Mouse (Mus musculus) gastrocnemius, adult 8-10 months (tissue): ENCODE data around the gene Mymx. TPM values are rescaled to one million over a fixed set of nuclear protein-coding genes. Genes with fewer than 3 reads are reported as not detected.
A peak's percentile ranks its signal among the peaks of the same experiment; 100 is the strongest.
"Not testable (repeated sequence)": the region's sequence is repeated elsewhere in the genome, so short reads cannot be mapped to it uniquely, and the experiment has no call there.

Source experiments
- DNase-seq, 2 experiments: peaks; one replicate each; pipeline ENCODE4 v3.0.0; 2022; ENCODE audit warnings: low spot score in 2 of 2
- total RNA-seq, 4 experiments: library from RNA; stranded (reverse); gene quantifications; 2 replicates each; pipeline ENCODE4 v1.2.4; 2022

Gene Mymx
- not detected for total RNA-seq

- no peak for DNase-seq
Observed at GRCm38 (mm10) chr17:45601877-45602304, at the start of gene Mymx. Mymx (minus strand) TSS chr17:45602102.

- no peak for DNase-seq
Observed at GRCm38 (mm10) chr17:45644185-45644584, 42.3 kb upstream of the Mymx start.

GRCm38 (mm10) chr17:45642701-45643100, 40.8 kb upstream of the Mymx start:
- peak; percentile 35 to 45 for DNase-seq

DNA sequence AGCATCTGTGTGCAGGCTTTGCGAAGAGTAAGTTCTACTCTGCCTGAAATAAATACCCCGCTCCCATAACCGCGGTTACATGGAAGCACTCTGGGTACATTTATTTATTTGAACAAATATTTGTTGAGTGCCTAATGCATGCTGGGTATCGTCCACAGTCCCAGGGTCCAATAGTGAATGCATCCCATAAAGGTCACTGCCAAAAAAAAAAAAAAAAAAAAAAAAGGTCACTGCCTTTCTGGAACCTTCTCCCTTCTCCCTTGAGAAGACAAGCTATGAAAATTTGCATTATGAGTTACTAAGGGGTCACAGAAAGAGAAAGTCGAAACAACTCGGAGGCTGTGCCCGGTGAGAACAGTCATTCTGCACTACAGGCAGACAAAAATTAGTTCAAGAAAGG, 40.1 kb upstream of the Mymx start:
- DNase-seq, result no peak

GRCm38 (mm10) chr17:45638596-45639295, 36.8 kb upstream of the Mymx start:
- DNase-seq, result no peak

- no peak for DNase-seq
Observed at GRCm38 (mm10) chr17:45634033-45634432, 32.1 kb upstream of the Mymx start.

DNA sequence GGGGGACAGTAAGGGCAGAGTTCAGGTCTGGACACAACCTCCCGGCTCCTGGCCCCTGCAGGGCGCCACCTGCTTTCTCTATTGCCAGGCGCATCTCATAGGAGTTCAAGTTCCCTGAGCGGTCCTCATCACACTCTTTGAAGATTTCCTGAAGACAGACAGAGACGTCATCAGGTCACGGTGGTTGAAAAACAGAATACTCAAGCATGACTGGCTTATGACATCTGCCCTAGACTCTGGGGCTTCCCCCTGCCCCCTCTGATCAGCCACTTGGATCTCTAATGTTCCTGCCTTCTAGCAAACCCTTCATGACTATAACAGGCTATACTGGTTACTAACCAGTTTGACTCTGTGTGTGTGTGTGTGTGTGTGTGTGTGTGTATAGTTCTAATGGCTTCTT, 30.0 kb upstream of the Mymx start:
- DNase-seq, result no peak

GRCm38 (mm10) chr17:45630992-45631391, 29.1 kb upstream of the Mymx start:
- no peak for DNase-seq

GRCm38 (mm10) chr17:45629861-45630694, 28.2 kb upstream of the Mymx start:
- DNase-seq, result peak; percentile 49

DNA sequence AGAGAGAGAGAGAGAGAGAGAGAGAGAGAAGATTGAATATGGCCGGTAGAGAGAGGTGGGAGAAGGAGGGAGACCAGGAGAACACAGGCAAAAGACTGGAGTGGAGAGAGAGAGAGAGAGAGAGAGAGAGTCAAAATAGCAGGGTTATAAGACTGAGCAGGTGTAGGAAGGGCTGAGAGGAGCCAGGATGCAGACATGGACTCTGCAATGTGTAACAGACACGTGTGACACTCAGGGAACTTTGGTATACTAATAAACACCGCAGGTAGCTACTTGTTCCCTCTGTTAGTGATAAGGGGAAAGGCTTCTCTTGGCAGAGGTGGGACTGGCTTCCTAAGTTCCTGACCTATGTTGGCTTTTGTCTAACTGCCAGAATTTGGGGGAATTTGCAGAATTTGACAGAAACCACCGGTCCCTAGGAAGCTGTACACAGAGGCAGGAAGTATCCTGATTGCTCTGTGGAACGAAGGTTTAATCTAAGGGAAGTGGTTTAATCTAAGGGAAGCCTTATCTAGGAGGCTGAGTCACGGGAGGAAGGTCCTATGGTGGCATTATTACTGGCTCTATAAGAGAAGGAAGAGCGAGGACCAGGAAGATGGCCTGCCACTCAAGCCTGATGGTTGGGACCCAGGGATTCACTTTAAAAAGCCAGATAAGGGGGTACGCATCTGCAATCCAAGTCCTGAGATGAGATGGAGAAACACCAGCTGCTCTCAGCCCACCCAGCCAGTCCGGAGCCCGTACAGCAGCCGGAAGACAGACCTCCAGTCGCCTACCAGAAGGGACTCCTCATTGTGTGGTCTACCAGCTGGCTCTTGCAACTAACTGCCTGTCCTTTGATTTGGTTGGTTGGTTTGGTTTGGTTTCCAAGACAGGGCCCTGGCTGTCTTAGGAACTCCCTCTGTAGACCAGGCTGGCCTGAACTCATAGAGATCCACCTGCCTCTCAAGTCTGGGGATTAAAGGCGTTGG, 27.3 kb upstream of the Mymx start:
- no peak for DNase-seq

GRCm38 (mm10) chr17:45628160-45628559, 26.3 kb upstream of the Mymx start:
- no peak for DNase-seq

DNA sequence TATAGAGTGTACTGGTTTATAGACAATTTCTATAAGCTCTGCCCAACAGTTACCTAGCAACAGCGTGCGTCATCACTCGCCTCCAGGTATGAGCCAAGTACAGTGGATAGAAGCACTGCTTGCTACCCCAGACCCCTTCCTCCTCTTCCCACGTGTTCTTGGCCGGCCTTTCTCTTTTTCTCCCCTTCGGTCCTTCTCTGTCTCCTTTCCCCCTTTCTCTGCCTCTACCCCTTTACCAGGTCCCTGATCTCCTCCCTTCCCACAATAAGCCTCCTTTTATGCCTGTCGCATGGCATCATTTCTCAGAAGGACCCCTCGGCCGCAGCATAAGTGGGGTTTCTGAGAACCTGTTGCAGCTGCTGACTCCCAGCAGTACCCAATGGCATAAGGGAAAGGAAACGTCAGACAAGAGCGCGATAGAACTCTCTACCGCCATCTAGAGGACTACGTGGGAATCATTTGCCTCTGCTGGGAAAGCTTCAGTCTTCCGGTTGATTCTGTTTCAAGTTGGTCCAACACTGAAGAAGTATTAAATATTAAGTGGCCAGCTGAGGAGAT, 24.8 kb upstream of the Mymx start:
- DNase-seq, result peak; percentile 49 to 55

DNA sequence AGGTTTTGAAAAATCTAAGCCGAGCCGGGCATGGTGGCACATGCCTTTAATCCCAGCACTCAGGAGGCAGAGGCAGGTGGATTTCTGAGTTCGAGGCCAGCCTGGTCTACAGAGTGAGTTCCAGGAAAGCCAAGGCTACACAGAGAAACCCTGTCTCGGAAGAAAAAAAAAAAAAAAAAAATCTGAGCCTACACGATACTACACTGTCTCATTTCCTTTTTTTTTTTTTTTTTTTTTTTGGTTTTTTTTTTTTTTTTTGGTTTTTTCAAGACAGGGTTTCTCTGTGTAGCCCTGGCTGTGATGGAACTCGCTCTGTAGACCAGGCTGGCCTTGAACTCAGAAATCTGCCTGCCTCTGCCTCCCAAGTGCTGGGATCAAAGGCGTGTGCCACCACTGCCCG, 21.5 kb upstream of the Mymx start:
- not testable (repeated sequence) for DNase-seq

DNA sequence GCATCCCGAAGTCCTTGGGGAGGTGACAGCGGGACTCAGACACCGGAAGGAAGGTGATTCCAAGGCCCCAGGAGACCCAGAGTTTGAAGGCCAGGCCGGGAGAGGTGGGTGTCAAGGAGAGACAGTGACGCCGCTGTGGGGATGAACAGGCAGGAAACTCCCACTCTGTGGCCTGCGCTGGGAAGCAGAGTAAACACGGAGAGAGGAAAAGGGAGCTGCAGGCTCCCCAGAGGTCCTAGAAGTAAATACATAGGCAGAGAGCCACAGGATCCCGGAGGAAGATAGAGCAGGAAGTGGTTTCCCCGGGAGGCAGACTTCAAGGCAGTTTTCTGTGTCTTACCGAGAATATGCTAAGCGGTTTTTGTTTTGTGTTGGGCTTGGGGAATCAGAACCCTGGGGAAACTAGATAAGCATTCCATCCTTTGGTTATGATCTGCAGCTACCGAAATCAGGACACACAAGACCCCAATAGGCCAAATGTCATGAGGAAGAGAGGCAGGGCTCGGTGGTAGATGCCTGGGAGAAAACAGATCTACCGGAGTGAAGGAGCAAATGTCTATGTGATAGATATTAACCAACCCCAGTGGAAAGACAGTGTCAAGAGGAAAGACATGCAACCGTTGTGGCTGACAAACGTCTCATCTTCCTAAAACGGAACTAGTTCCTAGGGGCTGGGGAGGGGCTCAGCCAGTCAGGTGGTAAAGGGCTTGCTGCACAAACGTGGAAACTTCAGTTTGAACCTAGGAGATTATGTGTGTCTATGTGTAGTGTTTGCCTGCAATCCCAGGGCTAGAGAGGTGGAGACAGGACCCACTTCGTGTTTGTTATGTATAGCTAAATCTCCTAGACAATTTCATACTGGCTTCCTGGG, 17.7 kb upstream of the Mymx start:
- no peak for DNase-seq

- DNase-seq, result no peak
Observed at GRCm38 (mm10) chr17:45618941-45619385, 17.1 kb upstream of the Mymx start.

- no peak for DNase-seq
Observed at GRCm38 (mm10) chr17:45617655-45618054, 15.8 kb upstream of the Mymx start.

DNA sequence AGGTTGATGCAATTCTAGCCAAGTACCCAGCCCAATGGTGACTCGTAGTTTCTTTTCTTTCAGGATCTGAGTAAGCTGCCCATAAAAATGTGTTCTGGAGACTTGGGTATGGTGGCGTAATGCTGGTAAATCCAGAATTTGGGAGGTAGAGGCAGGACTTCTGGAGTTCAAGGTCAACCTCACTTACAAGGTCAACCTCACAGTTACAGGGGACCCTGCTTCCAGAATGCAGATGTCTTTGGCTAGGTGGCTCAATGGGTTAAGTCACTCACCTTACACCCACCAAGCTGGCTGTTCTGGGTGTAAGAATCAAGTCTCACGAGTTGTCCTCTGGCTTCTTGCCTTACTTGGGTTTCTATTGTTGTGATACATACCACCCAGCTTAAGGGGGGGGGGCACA, 14.8 kb upstream of the Mymx start:
- no peak for DNase-seq

DNA sequence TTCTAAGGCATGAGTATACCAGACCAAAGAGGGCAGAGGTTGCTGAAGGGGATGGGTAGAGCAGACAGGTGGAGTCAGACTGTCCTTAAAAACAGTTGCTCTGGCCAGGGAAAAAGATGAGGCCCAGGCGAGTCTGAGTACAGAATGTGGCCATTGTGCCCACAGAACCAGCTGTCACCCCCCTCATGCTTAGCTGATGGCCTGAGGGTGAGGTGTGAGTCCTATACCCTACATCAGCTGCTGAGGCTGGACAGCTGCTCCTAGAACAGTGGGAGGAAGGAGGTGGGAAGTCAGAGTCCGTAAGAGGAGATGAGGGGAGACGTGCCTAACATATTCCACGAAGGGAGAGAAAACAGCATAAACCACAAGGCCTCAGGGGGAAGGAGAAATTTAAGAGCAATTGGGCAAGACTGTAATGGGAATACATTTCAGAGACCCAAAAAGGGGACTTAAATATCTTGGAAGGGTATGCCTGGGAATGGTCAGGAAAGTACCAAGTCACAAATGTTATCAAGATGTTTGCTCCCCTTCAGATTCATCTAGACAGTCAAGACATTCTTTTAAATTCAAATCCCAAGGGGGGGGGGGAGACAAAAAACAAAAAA, 14.2 kb upstream of the Mymx start:
- DNase-seq, result no peak

- no peak for DNase-seq
Observed at GRCm38 (mm10) chr17:45612921-45613320, 11.0 kb upstream of the Mymx start.

GRCm38 (mm10) chr17:45612008-45612407, 10.1 kb upstream of the Mymx start:
- DNase-seq, result no peak
